Mouse (Mus musculus) kidney, adult 11 months (tissue): Measurements from ENCODE around the gene 4930583I09Rik.

ENCODE experiments used
- DNase-seq: peaks from one replicate; pipeline ENCODE4 v3.0.0; 2022

4930583I09Rik gene

GRCm38 (mm10) chr17:64792623-64793022, 43.2 kb downstream of the 4930583I09Rik start:
- DNase-seq = no peak

- no peak for DNase-seq
These were observed 43.8 kb downstream of the 4930583I09Rik start for GRCm38 (mm10) chr17:64792076-64792475.

GRCm38 (mm10) chr17:64789175-64789574, 46.7 kb downstream of the 4930583I09Rik start:
- DNase-seq = no peak

- DNase-seq = no peak
These were observed 47.6 kb downstream of the 4930583I09Rik start for GRCm38 (mm10) chr17:64788301-64788700.

GRCm38 (mm10) chr17:64785961-64786360, 49.9 kb downstream of the 4930583I09Rik start:
- no peak for DNase-seq
